Mouse (Mus musculus) cerebellum, postnatal 14 days (tissue): ENCODE data around the gene Lpcat2b.

Source experiments
- DNase-seq, 2 experiments: peaks; one replicate each; pipeline ENCODE4 v3.0.0; 2021; ENCODE audit warnings: mixed read lengths in 2 of 2

Gene Lpcat2b

DNA sequence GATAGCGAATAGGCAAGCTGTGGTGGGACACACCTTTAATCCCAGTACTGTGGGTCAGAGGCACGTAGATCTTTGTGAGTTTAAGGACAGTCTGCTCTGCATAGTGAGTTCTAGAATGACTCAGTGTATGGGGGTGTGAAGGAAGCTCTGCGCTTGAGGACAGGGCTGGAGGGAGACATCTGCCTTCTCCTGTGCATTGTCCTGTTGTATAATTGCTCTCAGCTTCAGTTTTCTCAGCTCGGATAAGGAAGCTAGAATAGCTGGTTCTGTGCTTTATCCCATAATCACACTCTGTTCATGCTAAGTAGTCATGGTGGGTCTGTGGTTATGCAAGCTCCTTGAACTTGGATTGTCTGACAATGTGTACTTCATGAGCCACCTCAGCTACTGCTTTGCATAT, 17.4 kb downstream of the Lpcat2b start:
- DNase-seq: no peak

DNA sequence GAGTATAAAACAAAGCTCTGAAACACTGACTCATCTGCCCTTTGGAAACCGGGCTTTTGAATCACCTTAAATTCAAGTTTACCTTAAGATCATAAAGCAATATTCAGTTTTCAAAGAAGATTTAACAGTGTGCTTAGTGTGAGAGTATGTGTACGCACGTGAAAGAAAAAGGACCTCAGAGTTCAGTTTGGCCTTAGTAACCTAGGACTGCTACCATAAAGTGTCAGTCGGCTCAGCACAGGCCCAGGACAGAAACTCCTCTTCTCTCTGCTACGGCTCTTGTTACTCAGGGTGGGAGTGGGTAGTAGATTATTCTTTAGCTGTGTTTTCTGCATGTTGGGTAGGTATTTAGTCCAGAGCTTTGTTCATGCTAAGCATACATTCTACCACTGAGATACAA, 18.3 kb downstream of the Lpcat2b start:
- no peak for DNase-seq

DNA sequence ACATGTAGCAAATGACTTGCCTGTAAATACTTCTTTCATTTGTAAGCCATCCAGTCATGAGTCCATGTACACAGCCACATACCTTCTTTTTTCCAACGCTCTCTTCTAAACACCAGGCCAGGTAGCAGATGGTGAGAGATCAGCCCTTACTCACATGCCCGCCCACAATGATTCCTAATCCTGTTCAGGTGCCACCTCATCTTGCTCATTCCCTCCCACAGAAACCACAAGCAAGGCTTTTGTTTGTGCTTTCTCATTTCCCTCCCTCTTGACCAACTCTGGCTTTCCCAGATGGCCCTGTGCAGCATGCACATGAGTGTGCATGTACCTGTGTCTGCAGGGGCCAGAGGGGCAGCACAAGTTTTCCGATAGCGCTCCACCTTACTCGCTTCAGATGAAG, 18.9 kb downstream of the Lpcat2b start:
- DNase-seq: no peak

DNA sequence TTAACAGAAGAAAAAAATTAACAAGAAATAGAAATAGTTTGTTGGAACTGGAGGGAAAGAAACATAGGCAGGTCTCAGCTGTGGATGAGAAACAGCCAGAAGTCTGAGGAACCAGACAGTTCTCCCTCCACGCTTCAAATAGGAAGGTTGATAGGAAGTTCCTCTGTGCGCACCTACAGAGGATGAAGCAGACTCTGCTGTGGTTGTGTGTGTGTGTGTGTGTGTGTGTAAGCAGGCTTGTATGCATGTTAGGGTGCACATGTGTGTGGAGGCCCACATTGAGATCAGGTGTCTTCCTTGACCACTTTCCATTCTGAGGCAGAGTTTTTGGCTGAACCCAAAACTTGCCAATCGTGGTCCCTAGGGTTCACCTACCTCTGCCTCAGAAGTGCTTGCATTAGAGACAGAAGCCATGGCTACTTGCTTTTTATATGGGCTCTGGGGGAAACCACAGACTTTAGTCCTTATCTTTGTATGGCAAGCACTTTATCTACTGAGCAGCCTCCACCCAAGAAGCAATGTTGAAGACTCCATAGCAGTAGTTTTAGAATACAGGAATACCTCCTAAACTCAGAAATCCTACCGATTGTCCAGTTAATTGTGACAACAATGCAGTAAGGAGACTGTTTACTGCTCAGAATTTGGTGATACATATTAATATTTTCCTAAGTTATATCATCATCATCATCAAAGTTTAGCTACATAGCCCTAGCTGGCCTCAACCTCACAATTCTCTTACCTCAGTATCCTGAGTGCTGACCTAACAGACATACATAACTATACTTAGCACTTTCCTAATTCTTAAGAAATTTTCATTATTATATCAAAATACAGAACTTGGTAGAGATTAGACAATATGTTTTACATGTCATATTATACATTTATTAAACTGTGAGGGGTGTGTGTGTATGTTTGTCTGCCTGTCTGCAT, 31.1 kb downstream of the Lpcat2b start:
- DNase-seq: no peak

DNA sequence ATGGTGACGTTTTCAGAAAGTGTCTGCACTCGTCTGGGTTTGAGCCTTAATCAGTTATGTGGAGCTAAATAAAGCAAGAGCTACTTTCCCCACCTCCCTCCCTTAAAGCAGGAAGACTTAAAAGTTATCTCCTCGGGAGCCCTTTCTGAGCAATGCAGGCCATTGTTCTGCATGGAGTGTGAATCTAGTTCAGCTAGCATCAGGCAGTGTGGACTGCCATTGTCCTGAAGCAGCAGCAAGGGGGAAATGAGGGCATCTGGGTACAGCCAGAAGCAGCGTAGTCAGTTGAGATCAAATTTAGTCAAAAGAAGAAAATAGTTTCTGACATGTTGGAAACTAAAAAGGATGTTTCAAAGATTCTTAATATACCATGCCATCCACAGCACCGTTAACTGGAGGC, 35.2 kb downstream of the Lpcat2b start:
- DNase-seq: no peak

DNA sequence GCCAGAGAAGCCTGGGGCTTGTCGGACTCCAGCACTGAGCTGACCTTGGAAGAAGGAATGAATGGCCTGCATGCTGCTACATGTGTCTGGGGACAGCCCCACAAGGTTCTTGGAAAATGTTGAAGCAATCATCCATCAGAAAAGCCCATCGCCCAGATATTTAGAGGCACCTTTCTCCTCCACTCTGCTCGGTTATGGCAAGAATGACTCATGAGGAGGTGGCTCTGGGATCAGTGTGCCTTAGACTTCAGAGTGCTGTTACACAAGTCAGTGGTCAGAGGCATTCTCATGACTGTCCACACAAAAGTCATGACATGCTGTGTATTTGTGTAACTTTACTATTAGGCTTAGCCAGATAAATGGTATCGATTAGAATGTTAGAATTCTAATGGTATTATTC, 35.7 kb downstream of the Lpcat2b start:
- DNase-seq: no peak

DNA sequence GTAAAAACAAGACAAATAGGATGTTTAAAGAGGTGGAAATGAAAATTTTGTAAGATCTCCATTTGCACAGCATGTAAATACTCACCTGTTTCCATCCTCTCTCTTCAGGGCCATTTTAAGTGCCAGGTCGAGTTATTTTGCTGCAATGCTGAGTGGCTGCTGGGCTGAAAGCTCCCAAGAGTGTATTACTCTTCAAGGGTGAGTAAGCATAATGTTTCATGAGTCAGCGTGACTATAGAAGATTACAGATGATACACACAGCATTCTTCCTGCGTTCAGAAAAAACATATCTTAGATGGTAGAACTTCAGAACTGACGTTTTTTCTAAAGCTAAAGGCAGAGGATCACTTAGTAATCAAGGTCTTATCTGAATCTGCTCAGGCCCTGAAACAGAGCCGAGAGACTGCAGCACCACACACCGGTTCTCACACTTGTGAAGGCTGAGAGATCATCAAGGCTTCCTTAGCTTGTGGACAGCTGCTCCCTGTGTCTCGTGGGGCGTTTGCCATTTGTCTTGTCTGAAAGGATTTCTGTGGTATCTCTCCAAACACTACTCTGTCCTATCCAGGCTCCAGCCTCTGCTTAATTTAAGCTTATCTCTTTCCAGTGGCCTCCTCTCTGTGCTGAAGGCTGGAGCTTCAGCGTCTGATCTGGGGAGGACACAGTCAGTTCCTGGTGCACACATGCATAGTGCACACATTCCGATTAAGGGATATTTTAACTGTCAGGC, 39.4 kb downstream of the Lpcat2b start:
- DNase-seq: no peak

DNA sequence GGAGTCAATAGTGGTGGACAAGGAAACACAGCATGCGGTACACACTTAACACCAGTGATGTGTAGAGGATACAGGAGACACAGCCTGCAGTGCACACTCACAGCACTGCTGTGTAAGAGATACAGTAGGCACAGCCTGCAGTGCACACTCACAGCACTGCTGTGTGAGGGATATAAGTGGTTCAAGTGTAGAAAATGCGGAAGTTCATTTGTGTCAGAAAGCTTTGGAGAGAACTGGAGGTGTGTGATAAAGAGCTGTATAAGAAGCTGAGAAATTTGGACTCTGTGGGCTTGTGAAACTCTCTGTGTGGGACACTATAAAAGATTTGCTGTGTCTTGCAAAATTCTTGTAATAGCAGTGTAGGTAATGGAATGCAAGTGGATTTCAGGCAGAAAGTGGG, 48.8 kb downstream of the Lpcat2b start:
- DNase-seq: no peak
